Mouse (Mus musculus): ENCODE measurements around the gene Slc30a2. TPM values are rescaled to one million over a fixed set of nuclear protein-coding genes. Genes with fewer than 3 reads are reported as not detected.

Slc30a2 gene
- polyA plus RNA-seq, 1 experiment from 2014 or later: 0.11 TPM

GRCm38 (mm10) chr4:134401181-134401661 is 58.2 kb downstream of the Slc30a2 start:
- peak overlapping the region; percentile 50 for H3K4me3 ChIP-seq
- peak overlapping the region; percentile 82 for H3K4me2 ChIP-seq
- H3K27ac ChIP-seq (replicated peaks): peak overlapping the region; percentile 33
- 5% methylated on average over 19 of the region's 19 CpGs for WGBS
- H3K9me3 ChIP-seq: no peaks in the 10 kb centered on the region
- peaks cover 50% of the 10 kb centered on the region for H3K4me1 ChIP-seq
- peak overlapping the region; percentile 76 for H3K9ac ChIP-seq
- no peaks in the 10 kb centered on the region for H3K27me3 ChIP-seq (replicated peaks)
- H3K36me3 ChIP-seq: 0 out of 2 replicates have a peak, but pooled peaks cover 8% of the 10 kb centered on the region
- peak; percentile 64 for ATAC-seq (ENCODE audit: extremely low read depth, insufficient number of reproducible peaks, low FRiP score, low TSS enrichment)

GRCm38 (mm10) chr4:134401856-134402570 is 59.0 kb downstream of the Slc30a2 start:
- 60% methylated on average over 16 of the region's 16 CpGs for WGBS
- peak overlapping the region; percentile 76 for H3K9ac ChIP-seq
- H3K4me3 ChIP-seq: peak overlapping the region; percentile 50
- H3K4me2 ChIP-seq: peak overlapping the region; percentile 82
- H3K27me3 ChIP-seq (replicated peaks): no peaks in the 10 kb centered on the region
- no peak overlapping the region for H3K27ac ChIP-seq (replicated peaks)
- no peaks in the 10 kb centered on the region for H3K9me3 ChIP-seq
- peaks cover 48% of the 10 kb centered on the region for H3K4me1 ChIP-seq
- ATAC-seq (ENCODE audit: extremely low read depth, insufficient number of reproducible peaks, low FRiP score, low TSS enrichment): no peak
- 0 out of 2 replicates have a peak, but pooled peaks cover 8% of the 10 kb centered on the region for H3K36me3 ChIP-seq

- 0 out of 2 replicates have a peak, but pooled peaks cover 8% of the 10 kb centered on the region for H3K36me3 ChIP-seq
- H3K4me1 ChIP-seq: peaks cover 46% of the 10 kb centered on the region
- peak; percentile 56; the same call in 1 of the 2 replicates for ATAC-seq (ENCODE audit: extremely low read depth, insufficient number of reproducible peaks, low FRiP score, low TSS enrichment)
- H3K27ac ChIP-seq (replicated peaks): peak overlapping the region; percentile 43
- 39% methylated on average over 16 of the region's 16 CpGs for WGBS
- H3K4me3 ChIP-seq: no peak overlapping the region
- no peaks in the 10 kb centered on the region for H3K27me3 ChIP-seq (replicated peaks)
- H3K9ac ChIP-seq: 0 out of 2 replicates have a peak overlapping the region, but pooled peaks have one; percentile 76
- peak overlapping the region; percentile 82 for H3K4me2 ChIP-seq
- H3K9me3 ChIP-seq: no peaks in the 10 kb centered on the region
These were observed 59.7 kb downstream of the Slc30a2 start for GRCm38 (mm10) chr4:134402571-134403262.

GRCm38 (mm10) chr4:134403721-134404120 is 60.7 kb downstream of the Slc30a2 start:
- Histone ChIP-seq H3K27ac (replicated peaks) (no peak overlapping the region), H3K9ac (peak overlapping the region; percentile 12; the same call in 1 of the 2 replicates), H3K4me2 (no peak overlapping the region)

More at GRCm38 (mm10) chr4:134403721-134404120, 60.7 kb downstream of the Slc30a2 start:
- 52% methylated on average over 7 of the region's 7 CpGs for WGBS
- Histone ChIP-seq H3K4me3 (no peak overlapping the region), H3K27me3 (replicated peaks) (no peaks in the 10 kb centered on the region), H3K4me1 (peaks cover 47% of the 10 kb centered on the region), H3K9me3 (no peaks in the 10 kb centered on the region), H3K36me3 (0 out of 2 replicates have a peak, but pooled peaks cover 8% of the 10 kb centered on the region)
- ATAC-seq (ENCODE audit: extremely low read depth, insufficient number of reproducible peaks, low FRiP score, low TSS enrichment): no peak

Other genes with a start within 250 kb of the Slc30a2 start
- gene Cd52, start 248.1 kb upstream of the Slc30a2 start, polyA plus RNA-seq (2015; fragmentation: Nextera tagmentation; extraction: Ambion mirVana): 7.6 and 7.7 TPM in 2 replicates
- 1.7 and 2.1 TPM in 2 replicates for gene Ubxn11, start 240.6 kb upstream of the Slc30a2 start, polyA plus RNA-seq (2015; fragmentation: Nextera tagmentation; extraction: Ambion mirVana)
- 198 and 202 TPM in 2 replicates for gene Sh3bgrl3, start 214.4 kb upstream of the Slc30a2 start, polyA plus RNA-seq (2015; fragmentation: Nextera tagmentation; extraction: Ambion mirVana)
- gene Cep85, start 156.1 kb upstream of the Slc30a2 start, polyA plus RNA-seq (2015; fragmentation: Nextera tagmentation; extraction: Ambion mirVana): 25.8 and 28.3 TPM in 2 replicates
- gene Gm7534, start 140.2 kb upstream of the Slc30a2 start, polyA plus RNA-seq (2015; fragmentation: Nextera tagmentation; extraction: Ambion mirVana): not detected in 2 replicates
- not detected in 2 replicates for gene Catsper4, start 115.8 kb upstream of the Slc30a2 start, polyA plus RNA-seq (2015; fragmentation: Nextera tagmentation; extraction: Ambion mirVana)
- 1.3 and 1.5 TPM in 2 replicates for gene Cnksr1, start 104.8 kb upstream of the Slc30a2 start, polyA plus RNA-seq (2015; fragmentation: Nextera tagmentation; extraction: Ambion mirVana)
- 0.17 and 0.21 TPM in 2 replicates for gene E130218I03Rik, start 99.5 kb upstream of the Slc30a2 start, polyA plus RNA-seq (2015; fragmentation: Nextera tagmentation; extraction: Ambion mirVana)
- gene Zfp593, start 97.6 kb upstream of the Slc30a2 start, polyA plus RNA-seq (2015; fragmentation: Nextera tagmentation; extraction: Ambion mirVana): 9.2 and 9.9 TPM in 2 replicates
- not detected in 2 replicates for gene Gm30191, start 96.2 kb upstream of the Slc30a2 start, polyA plus RNA-seq (2015; fragmentation: Nextera tagmentation; extraction: Ambion mirVana)
- 4.3 and 5.0 TPM in 2 replicates for gene Grrp1, start 89.1 kb upstream of the Slc30a2 start, polyA plus RNA-seq (2015; fragmentation: Nextera tagmentation; extraction: Ambion mirVana)
- 13.4 and 13.5 TPM in 2 replicates for gene Pdik1l, start 55.3 kb upstream of the Slc30a2 start, polyA plus RNA-seq (2015; fragmentation: Nextera tagmentation; extraction: Ambion mirVana)
- 108 and 136 TPM in 2 replicates for gene Trim63, start 28.1 kb upstream of the Slc30a2 start, polyA plus RNA-seq (2015; fragmentation: Nextera tagmentation; extraction: Ambion mirVana)
- 2.7 and 3.3 TPM in 2 replicates for gene Extl1, start 40.7 kb downstream of the Slc30a2 start, polyA plus RNA-seq (2015; fragmentation: Nextera tagmentation; extraction: Ambion mirVana)
- gene Pafah2, start 53.1 kb downstream of the Slc30a2 start, polyA plus RNA-seq (2015; fragmentation: Nextera tagmentation; extraction: Ambion mirVana): 9.0 and 9.9 TPM in 2 replicates
- gene Stmn1, start 125.1 kb downstream of the Slc30a2 start, polyA plus RNA-seq (2015; fragmentation: Nextera tagmentation; extraction: Ambion mirVana): 988 and 1,051 TPM in 2 replicates
- 10.0 and 10.9 TPM in 2 replicates for gene Paqr7, start 153.5 kb downstream of the Slc30a2 start, polyA plus RNA-seq (2015; fragmentation: Nextera tagmentation; extraction: Ambion mirVana)
- 8.5 and 11.2 TPM in 2 replicates for gene Aunip, start 167.8 kb downstream of the Slc30a2 start, polyA plus RNA-seq (2015; fragmentation: Nextera tagmentation; extraction: Ambion mirVana)
- 142 and 144 TPM in 2 replicates for gene Mtfr1l, start 192.2 kb downstream of the Slc30a2 start, polyA plus RNA-seq (2015; fragmentation: Nextera tagmentation; extraction: Ambion mirVana)
- 7.5 and 8.0 TPM in 2 replicates for gene Selenon, start 209.0 kb downstream of the Slc30a2 start, polyA plus RNA-seq (2015; fragmentation: Nextera tagmentation; extraction: Ambion mirVana)

Measured in heart, embryonic 13.5 days (tissue).